Mouse (Mus musculus) macrophage (primary cell): ENCODE measurements around the gene Chdh. TPM values are rescaled to one million over a fixed set of nuclear protein-coding genes. Genes with fewer than 3 reads are reported as not detected.

ENCODE experiments used
- H3K27ac ChIP-seq: fragments of 350-480 bp; formaldehyde crosslinking; 2 replicates; pipeline ENCODE4 v1.9.0; 2021
- H3K36me3 ChIP-seq: fragments of 350-480 bp; formaldehyde crosslinking; 2 replicates; pipeline ENCODE4 v1.9.0; 2021; ENCODE audit errors: inconsistent target
- H3K4me3 ChIP-seq: fragments of 350-480 bp; formaldehyde crosslinking; 2 replicates; pipeline ENCODE4 v1.9.0; 2021; ENCODE audit errors: inconsistent target
- H3K79me2 ChIP-seq: fragments of 350-480 bp; formaldehyde crosslinking; 2 replicates; pipeline ENCODE4 v1.9.0; 2021; ENCODE audit errors: inconsistent target
- WGBS: methylation state at CpG from one replicate; pipeline ENCODE4 v1.1.7; 2026; ENCODE audit warnings: inconsistent platforms; ENCODE audit not compliant: missing documents; 5-methylcytosine and 5-hydroxymethylcytosine counted together
- polyA plus RNA-seq: library from polyadenylated mRNA; stranded (reverse); fragments of 250-400 nt; gene quantifications from 3 replicates; pipeline ENCODE4 v1.2.4, GENCODE M21; 2018; ENCODE audit warnings: inconsistent platforms

Gene Chdh
- polyA plus RNA-seq, 1 experiment from 2014 or later = 0.16 TPM

DNA sequence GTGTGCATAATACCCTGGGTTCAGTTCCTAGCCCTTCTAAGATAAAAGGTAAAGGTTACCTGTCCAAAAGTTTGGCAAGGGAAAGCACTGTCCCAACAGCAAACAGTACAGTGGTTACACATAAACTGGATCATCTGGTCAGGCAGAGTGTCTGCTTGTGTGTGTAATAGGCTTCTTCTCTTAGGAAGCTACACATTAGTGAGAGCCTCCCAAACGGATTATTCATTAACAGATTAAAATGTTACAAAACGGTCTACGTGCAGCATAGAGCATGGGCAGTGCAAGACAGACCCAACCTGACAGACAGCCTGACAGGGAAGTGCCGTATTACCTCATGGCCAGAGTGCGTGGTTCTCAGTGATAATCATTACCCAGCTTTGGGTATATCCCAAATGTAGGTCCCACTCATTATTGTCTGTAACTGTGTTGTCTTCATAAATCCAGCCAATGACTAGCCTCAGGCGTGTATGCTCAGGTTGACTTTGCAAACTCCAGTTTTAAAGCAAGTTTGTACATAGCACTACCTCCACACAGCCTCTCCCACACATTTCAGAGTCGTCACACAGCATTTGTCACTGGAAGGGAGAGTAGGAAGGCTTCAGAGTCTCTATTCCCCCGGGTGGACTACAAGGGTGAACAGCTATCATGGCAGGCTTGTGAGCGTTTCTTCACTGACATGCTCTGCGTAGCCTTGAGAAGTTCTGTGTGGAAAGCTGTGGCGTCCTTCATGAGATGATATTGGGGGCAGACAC, 12.6 kb upstream of the Chdh start:
- Histone ChIP-seq H3K27ac (no peak overlapping the region), H3K36me3 (peaks cover 52% of the 10 kb centered on the region)
- WGBS = 95% methylated on average over 11 of the region's 11 CpGs

DNA sequence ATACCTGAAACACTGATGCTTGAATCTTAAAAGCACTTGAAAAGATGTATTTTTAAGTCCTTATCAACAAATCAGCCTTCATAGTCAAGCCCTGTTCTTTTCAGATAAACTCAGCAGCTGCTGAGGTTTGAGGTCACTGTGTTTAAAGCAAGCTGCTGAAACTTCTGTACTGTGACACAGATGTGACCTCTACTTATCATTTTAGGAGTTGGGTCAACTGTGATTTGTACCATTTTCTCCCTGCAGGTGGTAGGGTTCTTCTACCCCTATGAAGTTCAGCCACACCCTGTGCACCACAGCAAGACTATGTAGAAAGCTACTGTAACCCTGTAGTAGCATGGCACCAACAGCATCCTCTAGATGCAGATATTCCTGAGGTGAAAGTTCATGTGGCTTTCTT, 11.5 kb upstream of the Chdh start:
- H3K36me3 ChIP-seq = peaks cover 40% of the 10 kb centered on the region
- no peaks in the 10 kb centered on the region for H3K79me2 ChIP-seq
- H3K27ac ChIP-seq = no peak overlapping the region
- no peak overlapping the region for H3K4me3 ChIP-seq

More for the DNA sequence above, 12.6 kb upstream of the Chdh start:
- H3K79me2 ChIP-seq = no peaks in the 10 kb centered on the region
- no peak overlapping the region for H3K4me3 ChIP-seq

DNA sequence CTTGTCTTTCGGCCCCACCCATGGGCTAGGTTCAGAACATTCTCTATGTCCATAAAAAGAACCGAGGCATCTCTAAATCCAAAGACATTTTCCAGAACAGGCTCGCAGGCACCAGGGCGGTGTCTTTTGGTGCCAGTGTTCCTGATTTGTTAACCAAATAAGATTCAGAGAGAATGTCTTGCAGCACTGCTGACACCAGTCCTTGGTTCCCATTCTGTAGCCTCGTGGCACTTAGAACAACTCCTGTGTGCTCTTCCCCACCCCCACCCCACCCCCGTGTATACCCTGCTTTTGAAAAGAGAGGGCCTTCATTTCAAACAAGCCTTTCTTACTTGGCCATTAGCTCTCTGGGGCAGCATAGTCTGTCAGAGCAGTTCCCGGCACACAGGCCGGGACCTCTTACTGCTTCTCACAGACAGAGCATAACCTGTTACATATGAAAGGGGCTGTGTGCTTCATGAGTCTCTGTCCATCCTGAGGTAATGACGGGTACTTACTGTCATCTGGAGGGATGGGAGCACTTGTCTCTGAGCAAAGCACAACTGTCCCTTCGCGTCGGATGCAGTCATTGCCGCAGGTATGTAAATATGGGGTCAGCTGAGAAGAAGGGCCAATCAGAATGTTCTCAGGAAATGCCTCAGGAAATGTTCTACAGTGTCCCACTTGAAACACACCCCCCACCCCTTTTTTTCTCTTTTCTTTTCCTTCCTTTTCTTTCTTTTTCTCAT, 9.9 kb upstream of the Chdh start:
- Histone ChIP-seq H3K27ac (no peak overlapping the region), H3K79me2 (no peaks in the 10 kb centered on the region)

DNA sequence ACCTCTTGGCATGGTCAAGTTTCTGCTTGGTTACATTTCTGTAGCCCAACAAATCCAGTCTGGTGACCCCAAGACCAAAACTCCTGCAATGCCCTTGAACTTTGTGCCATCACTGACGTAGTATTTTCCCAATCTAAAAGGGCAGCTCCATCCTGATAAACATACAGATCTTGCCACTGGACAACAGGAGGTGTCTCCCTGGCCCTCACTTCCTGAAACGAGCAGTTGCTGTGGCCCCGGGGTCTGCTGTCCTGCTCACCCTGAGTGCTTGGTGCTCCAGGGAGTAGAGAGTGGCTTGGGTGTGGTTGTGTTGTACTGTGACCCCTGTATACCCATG, 9.4 kb upstream of the Chdh start:
- no peak overlapping the region for H3K4me3 ChIP-seq
- H3K36me3 ChIP-seq = peaks cover 19% of the 10 kb centered on the region
- H3K27ac ChIP-seq = no peak overlapping the region
- 85% methylated on average over 3 of the region's 3 CpGs for WGBS
- no peaks in the 10 kb centered on the region for H3K79me2 ChIP-seq

More for the DNA sequence above, 9.9 kb upstream of the Chdh start:
- no peak overlapping the region for H3K4me3 ChIP-seq
- WGBS = 82% methylated on average over 11 of the region's 13 CpGs
- peaks cover 25% of the 10 kb centered on the region for H3K36me3 ChIP-seq

DNA sequence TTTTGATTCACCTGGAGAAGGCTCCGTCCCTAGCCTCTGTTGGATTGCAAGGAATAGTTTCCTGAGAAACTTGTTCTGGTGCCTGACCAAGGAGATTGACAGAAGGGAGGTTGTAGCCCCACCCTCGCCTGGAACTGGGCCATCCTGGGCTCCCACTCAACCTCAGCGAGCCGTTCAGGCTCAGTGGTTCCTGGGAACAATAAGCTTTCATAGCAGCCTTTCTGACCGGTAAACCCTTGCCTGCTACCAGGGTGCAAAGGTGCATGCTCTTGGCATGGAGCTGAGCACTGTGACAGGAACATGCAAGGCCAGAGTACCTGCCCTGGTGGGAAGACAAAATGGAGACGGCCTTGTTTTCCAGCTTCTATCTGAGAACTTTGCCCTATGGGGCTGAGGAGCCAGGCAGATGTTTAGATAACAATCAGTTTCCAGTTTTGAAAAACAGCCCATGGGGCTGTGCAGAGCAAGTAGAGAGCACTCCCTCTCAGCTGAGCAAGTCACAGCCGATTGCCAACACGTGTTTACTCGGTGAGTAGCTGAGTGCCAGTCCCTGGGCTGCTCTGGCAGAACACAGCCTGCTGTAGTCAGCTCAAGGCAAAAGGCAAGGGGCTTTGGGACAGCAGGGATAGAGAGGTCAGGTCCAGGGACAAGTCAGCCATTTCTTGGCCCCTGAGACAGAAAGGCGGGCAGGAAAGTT, 1.2 kb downstream of the Chdh start:
- Histone ChIP-seq H3K4me3 (no peak overlapping the region), H3K79me2 (no peaks in the 10 kb centered on the region), H3K36me3 (no peaks in the 10 kb centered on the region), H3K27ac (no peak overlapping the region)
- WGBS = 61% methylated on average over 10 of the region's 10 CpGs

DNA sequence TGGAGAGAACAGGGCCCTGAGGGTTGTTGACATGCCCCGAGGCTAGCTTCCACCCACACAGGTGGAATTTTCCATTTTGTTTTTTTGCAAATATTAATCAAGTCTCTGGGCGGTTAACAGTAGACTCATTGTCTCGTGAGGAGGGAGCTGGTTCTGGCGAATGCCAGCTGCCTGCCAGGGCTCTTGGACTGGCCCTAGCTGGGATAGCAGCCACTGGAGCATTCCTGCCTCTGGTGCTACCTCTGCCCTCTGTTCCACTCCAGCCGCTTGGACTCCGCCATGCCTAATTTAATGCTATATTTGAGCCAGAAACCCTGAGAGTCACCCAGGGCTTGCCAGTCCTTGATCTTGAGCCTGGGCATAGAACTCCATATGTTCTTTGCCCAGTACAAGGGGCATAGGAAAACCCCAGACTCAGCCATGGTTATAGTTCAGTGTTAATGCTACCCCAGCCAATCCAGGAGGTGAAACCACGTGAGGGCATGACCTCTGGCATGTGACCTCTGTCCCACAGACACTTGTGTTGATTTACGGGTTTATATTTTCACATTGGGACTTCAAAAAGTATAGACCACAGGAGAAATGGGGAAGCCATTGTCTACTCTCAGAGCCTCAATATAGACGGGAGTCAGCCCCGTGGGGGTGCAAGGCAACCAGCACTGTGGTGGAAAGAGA, 3.2 kb downstream of the Chdh start:
- no peaks in the 10 kb centered on the region for H3K36me3 ChIP-seq
- no peak overlapping the region for H3K4me3 ChIP-seq
- no peak overlapping the region for H3K27ac ChIP-seq
- no peaks in the 10 kb centered on the region for H3K79me2 ChIP-seq
- WGBS = 87% methylated on average over 10 of the region's 10 CpGs

DNA sequence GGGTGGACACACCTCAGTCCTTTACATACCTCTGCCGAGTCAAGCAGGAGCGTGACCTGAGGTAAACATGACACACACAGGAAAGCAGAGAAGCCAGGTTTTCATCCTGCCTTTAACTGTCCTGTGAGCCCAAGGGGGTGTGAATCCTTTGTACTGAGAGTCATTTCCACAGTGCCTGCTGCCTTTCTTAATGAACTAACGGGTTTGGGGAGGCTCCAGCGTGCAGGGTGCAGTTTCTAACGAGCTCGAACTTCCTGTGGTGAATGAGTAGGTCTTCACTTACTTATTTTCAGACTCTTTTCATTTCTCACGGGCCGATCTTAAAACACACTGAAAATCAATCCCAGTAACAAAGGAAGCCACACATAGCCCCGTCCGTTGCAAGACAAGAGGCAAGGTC, 5.7 kb downstream of the Chdh start:
- no peaks in the 10 kb centered on the region for H3K79me2 ChIP-seq
- H3K4me3 ChIP-seq = no peak overlapping the region
- H3K36me3 ChIP-seq = no peaks in the 10 kb centered on the region
- H3K27ac ChIP-seq = no peak overlapping the region
- WGBS = 18% methylated on average over 10 of the region's 10 CpGs

DNA sequence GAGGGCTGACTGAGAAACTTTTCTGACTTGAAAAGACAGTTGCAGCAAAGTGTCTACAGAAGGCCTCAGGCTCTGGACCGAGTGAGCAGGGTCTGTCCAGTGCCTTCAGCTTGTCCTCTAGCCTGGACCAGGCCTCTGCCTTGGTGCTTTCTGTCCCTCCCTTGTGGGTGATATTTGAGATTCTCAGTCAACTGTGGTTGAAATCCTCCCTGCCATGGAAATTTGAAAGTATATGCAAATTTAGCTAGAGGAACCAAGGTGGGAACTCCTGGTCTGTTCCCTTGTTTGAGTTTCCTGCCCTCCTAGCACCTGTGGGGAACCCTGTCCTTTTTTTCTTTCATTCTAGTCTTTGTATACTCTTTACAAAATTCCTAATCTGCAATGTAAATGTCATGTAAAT, 6.2 kb downstream of the Chdh start:
- H3K79me2 ChIP-seq = no peaks in the 10 kb centered on the region
- no peaks in the 10 kb centered on the region for H3K36me3 ChIP-seq
- no peak overlapping the region for H3K27ac ChIP-seq
- H3K4me3 ChIP-seq = no peak overlapping the region
- WGBS = 60% methylated on average over 1 of the region's 1 CpGs

DNA sequence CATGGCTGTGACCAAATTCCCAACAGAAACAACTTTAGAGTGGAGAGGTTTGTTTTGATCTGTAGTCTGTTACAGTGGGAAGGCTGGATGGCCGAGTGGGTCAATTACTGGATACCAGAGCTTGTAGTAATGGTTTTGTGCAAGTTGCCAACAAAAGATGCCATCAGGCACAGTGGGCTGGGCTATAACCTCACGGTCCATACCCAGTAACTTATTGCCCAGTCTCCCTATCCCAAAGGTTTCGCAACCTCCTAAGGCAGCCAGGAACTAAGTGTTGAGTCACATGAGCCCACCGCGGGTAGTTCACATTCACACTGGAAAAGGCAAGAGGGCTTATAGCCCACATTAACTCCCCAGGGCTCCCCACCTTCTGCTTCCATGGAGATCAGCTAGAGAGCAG, 7.8 kb downstream of the Chdh start:
- H3K36me3 ChIP-seq = no peaks in the 10 kb centered on the region
- H3K79me2 ChIP-seq = no peaks in the 10 kb centered on the region
- no peak overlapping the region for H3K27ac ChIP-seq
- 50% methylated on average over 5 of the region's 5 CpGs for WGBS
- H3K4me3 ChIP-seq = no peak overlapping the region

DNA sequence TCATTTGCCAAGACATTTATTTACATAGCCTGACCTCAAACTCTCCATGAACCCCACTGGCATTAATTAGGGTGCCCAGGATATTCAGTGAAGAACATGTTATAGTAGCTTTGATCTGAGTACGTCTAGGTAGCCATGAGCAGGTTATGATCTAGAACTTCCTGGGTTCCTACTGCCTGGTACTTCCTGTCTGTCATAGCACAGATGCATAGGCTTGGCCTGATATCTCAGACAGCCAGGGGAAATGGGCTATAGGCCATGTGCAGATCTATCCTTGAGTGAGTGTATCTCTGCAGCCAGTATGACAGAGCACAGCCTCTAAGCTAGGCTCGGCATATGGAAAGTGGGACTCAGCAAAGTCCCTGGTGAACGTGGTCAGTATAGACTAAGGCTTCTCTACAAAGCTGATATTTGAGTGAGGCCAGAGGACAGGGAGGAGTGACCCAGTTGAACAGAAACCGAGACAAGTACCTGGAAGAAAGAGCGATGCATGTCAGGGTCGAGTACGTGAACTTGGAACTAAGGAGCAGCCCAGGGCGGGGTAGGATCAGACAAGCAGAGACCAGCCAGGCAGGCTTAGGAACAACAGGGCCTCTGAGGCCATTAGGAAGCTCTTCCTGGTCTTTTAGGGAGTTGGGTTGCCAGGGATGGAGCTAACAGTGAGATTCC, 9.1 kb downstream of the Chdh start:
- Histone ChIP-seq H3K36me3 (no peaks in the 10 kb centered on the region), H3K4me3 (no peak overlapping the region), H3K27ac (no peak overlapping the region), H3K79me2 (no peaks in the 10 kb centered on the region)
- WGBS = 90% methylated on average over 8 of the region's 8 CpGs

DNA sequence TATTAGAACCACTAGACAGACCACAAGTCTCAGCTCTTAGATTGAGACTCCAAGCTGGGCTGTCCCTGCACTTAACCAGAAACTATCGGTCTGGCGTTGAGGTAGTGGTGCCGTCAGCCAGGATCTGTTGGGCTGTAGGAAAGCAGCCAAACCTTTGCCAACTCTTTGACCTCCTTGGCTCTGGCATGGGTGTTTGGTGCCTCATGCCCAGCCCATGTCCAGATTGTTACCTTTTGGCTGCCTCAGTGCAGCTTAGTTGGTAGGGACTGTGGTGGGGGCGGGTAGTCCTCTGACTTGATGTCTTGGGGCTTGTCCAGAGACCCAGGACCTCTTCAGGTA, 9.6 kb downstream of the Chdh start:
- no peak overlapping the region for H3K27ac ChIP-seq
- H3K79me2 ChIP-seq = no peaks in the 10 kb centered on the region
- WGBS = 96% methylated on average over 4 of the region's 4 CpGs
- H3K36me3 ChIP-seq = no peaks in the 10 kb centered on the region
- H3K4me3 ChIP-seq = no peak overlapping the region

DNA sequence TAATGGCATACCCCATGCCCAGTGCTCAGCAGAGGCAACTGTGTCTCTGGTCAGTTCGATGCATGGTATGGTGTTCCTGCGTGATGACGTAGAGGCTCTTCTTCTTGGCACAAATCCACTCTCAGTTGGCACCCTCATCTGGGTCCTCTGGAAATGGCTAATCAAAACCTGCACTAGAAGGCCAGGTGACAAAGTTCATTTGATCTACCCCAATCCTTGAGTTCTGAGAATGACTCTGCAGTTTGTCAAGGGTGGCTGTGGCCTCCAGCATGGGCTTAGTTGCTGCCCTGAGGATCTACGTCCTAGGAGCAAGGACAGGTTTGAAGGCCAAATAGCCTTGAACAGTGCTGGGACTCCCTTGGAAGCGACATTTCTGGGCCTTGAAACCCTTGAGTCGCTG, 10.0 kb downstream of the Chdh start:
- 97% methylated on average over 6 of the region's 6 CpGs for WGBS
- H3K79me2 ChIP-seq = no peaks in the 10 kb centered on the region
- no peak overlapping the region for H3K27ac ChIP-seq
- H3K36me3 ChIP-seq = no peaks in the 10 kb centered on the region
- no peak overlapping the region for H3K4me3 ChIP-seq

DNA sequence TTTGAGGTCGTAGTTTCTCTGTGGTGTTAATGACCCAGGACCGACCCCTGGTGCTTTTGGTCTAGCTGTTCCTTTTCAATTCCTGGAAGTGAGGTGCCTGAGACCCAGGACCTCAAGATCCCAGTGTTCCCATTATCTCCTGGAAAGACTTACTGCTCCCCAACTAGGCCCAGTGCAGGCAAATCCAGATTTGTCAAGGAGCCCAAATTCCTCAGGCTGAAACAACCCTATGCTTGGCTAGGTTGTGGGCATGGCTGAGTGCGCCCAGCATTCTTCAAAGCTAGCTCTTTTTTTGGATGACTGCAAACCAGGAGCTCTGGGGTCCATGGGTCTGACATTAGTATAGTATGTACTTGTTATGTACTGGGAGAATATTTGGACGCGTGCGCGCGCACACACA, 10.6 kb downstream of the Chdh start:
- Histone ChIP-seq H3K4me3 (no peak overlapping the region), H3K36me3 (no peaks in the 10 kb centered on the region), H3K79me2 (no peaks in the 10 kb centered on the region), H3K27ac (no peak overlapping the region)
- 80% methylated on average over 8 of the region's 8 CpGs for WGBS

DNA sequence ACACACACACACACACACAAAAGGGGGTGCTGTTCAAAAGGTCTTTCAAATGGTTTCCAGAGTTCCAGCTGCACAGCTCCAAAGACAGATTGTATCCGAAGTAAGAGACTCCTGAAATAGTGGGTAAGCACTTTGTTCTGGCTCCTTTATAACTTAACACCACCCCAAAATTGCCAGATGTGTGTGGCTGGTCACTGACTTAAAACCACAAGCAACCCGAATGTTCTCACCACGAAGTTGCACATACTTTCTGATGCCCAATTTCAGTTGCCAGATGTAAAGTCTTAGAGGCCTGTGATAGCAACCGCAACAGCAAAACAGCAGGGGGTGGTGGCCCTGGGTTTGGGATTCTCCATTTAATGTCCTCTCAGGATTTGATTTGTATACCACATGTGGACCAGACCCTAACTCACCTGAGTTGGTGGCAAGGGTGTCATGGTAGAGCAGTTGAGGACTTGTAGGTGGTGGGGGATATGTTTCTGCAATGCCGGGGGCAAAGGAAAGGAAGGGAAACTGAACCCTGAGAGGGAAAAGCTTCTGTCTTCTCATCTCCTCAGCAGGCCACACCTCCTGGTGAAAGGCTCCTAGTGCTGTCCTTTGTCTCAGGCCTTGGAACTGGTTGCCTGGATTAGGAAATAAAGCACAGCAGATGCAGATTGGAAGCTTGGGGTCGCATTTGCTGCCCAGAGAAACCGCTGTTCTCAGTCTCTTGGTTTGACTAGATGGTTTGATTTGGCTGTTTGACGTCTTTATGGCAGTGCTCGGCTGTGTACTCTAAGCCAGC, 11.2 kb downstream of the Chdh start:
- no peaks in the 10 kb centered on the region for H3K36me3 ChIP-seq
- no peak overlapping the region for H3K4me3 ChIP-seq
- no peak overlapping the region for H3K27ac ChIP-seq
- no peaks in the 10 kb centered on the region for H3K79me2 ChIP-seq
- WGBS = 33% methylated on average over 9 of the region's 9 CpGs
